Mouse (Mus musculus) Muller cell, postnatal 12 days (primary cell): ENCODE data around the gene Birc6.

Experiments used
- DNase-seq: peaks from one replicate; pipeline ENCODE4 v3.0.0-alpha.2; 2015; ENCODE audit errors: inconsistent ontology term

Gene Birc6

DNA sequence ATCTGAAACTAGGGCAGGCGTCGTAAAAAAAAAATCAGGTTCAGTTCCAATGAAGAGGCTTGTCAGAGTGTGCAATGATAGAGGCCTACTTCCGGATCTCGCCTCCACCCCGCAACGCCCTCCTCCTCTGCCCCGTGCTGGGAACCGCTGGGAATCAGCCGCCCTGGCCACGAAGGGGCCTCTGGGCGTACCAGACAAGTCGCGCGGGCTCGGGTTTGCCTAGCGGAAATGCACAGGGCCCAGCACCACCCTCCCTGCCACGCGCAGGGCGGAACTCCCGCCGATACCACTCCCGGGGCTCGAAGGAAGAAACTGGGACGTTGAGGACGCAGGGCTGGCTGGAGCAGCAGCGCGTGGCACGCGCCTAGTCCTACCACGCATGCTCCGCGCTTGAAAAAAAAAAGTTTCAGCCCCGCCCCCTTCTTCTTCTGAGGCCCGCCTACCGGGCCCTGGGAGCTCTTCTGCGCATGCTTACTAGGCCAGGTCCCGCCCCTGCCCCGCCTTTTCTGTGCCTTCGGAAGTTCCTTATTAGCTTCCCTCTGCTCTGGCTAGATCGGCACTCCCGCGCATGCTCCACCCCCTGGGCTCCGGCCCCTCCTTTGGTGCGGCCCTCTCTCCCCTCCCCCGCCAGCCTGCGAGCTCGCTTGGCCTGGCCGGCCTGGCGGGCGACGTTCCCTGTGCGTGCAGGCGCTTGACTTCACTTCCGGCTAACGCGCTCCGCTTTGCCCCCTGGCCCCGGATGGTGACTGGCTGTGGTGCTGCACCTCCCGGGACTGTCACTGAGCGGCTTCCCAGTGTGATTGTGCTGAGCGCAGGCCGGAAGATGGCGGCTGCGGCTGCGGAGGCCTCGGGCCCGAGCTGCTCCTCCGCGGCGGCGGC is at the start of gene Birc6:
Gene Birc6, plus strand, starts transcription at position 567 of the 879 bp plus-strand sequence.
- peak; percentile 100 for DNase-seq

GRCm38 (mm10) chr17:74480361-74481069 is 47.6 kb upstream of the Birc6 start:
- DNase-seq: peak; percentile 2

GRCm38 (mm10) chr17:74489024-74489900 is 38.8 kb upstream of the Birc6 start, which contains the start of gene Yipf4:
Gene Yipf4 (plus strand): TSS chr17:74489493.
- peak; percentile 96 for DNase-seq

DNA sequence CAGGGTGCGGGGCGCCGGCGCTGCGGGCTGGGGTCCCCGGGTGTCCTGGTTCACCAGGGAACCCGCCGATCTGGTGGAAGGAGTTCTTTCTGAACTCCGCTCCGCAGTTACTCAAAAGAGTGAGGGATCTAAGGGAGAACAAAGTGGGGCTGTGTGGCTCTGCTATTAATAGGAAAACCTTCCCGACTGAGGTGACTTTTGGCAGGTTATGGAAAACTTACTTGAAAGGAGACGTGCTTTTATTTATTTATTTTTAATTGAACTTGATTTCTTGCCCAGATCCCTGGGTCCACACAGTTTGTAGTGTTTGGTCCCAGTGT is 38.2 kb upstream of the Birc6 start:
- no peak for DNase-seq

DNA sequence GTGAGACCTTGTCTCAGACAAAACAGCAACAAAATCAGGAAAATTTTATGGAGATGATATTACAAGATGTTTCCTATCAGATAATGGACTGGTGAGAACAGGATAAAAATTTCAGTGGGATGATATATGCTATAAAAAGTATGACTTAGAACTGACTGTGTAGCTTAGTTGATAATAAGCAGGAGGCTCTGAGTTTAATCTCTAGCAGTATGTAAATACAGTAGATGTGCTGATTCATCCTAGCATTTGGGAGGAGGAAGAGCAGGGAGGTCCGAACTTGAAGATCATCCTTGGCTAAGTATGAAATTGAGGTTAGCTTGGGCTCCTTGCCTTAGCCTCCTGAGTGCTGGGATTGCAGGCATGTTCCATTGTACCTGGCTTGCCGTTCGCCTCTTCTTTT is 36.5 kb upstream of the Birc6 start:
- DNase-seq: no peak

- no peak for DNase-seq
These were observed 27.9 kb upstream of the Birc6 start for GRCm38 (mm10) chr17:74500204-74500603.

DNA sequence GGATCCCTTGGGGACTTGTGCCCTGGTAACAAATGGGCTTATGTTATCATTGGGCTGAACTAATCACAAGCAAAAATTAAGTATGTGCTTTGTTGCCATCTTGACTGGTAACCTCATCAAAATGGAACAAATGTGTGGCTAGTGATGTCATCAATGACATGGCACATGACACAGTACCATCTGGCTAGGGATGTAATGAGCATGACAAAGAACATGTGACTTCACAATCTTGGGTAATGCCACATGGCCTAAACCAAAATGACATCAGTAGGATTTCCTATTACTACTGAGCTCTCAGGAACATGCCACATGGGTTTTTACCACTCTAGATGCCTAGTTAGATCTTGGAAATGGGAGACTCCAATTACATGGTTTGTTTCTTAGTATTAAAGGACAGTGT is 27.0 kb upstream of the Birc6 start:
- DNase-seq: no peak

- no peak for DNase-seq
These were observed 20.2 kb upstream of the Birc6 start for GRCm38 (mm10) chr17:74507934-74508333.

GRCm38 (mm10) chr17:74508600-74508999 is 19.5 kb upstream of the Birc6 start:
- no peak for DNase-seq

- DNase-seq: no peak
These were observed 15.8 kb upstream of the Birc6 start for GRCm38 (mm10) chr17:74512308-74512707.

- no peak for DNase-seq
These were observed 5.0 kb upstream of the Birc6 start for GRCm38 (mm10) chr17:74522797-74523723.

DNA sequence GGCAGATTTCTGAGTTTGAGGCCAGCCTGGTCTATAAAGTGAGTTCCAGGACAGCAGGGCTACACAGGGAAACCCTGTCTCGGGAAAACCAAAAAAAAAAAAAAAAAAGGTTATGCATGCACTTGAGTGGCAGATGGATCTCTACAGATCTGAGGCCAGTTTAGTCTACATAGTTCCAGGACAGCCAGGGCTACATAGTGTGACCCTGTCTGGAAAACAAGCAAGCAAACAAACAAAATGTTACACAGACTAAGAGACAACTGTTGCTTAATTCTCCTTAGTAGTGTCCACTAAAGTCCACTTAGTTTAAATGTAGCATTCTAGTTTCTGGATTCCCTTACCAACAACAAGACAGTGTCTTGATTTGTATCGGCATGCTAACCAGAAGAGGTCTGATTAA is 2.0 kb upstream of the Birc6 start:
- no peak for DNase-seq

- peak; percentile 27 for DNase-seq
These were observed 1.1 kb upstream of the Birc6 start for GRCm38 (mm10) chr17:74526806-74527653.

DNA sequence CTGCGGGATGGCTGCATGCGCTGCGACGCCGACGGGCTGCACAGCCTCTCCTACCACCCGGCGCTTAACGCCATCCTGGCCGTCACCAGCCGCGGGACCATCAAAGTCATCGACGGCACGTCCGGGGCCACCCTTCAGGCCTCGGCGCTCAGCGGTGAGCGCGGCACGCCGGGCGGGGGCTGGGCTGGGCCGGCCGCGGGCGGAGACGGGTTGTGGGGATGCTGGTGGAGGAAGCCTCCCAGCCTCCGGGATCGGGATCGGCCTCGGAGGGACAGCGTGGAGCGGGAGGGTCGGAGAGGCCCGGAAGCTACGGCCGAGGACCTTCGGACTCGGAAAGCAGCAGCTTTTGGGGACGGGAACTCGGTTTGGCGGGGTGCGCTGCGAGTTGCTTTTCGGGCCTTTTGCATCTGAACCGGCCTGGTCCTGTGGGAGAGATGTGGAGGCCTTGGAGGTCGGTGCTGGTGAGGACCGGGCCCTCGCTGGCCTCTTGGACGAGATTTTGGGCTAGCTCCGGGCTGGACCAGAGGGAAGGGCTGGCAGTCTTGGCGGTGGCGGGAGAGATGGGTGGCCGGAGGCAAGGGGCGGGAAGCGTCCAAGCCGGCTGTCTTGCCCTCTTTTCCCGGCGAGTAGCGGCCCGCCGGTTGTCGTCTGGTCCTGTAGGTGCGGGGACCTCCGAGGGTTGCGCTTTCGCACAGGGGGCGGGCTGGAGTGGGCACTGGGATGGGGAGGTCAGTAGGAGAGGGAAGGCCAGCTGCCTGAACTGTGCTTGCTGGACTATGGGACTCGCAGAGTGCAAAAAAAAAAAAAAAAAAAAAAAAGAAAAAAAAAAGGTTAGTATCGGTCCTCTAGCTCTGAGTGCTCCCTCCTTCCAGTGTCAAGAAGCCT is 795 bp downstream of the Birc6 start:
- DNase-seq: no peak

- no peak for DNase-seq
These were observed 1.4 kb downstream of the Birc6 start for GRCm38 (mm10) chr17:74529533-74529824.

- DNase-seq: no peak
These were observed 6.9 kb downstream of the Birc6 start for GRCm38 (mm10) chr17:74534971-74535370.

DNA sequence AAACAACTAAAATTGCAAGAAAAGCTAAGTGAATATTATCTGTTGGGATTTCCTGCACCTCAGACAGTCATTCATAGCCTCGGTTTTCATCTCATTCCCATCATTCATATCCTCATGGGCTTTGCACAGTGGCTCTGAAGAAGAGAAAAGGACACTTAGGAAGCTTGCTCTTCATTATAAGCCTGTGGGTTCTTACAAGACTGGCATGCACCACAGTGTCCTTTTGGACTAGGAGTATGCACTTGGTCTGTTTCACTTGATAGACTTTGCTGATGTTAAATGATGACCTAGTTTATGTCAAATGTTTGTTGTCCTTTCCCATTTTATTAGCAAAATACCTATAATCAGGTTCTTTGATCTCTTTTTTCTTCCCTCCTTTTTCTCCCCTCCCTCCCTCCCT is 9.4 kb downstream of the Birc6 start:
- DNase-seq: no peak

DNA sequence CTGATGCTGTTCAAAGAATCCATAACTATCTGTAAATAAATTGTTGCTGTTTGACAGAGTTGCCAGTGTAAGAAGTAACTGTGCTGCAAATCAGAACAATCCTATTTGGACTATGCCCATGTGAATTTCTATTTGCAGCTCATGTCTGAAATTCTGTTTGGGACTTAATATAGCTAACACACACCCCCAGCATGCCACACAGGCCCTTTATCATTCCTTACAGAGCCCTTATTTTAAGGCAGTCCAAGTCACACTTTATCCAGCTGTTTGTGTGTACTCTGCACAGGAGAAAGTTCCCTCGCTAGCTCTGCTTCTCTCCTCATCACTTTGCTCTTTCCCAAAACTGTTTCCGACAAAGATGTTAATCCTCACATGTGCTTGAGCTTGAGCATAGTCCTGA is 15.5 kb downstream of the Birc6 start:
- no peak for DNase-seq

- no peak for DNase-seq
These were observed 26.0 kb downstream of the Birc6 start for GRCm38 (mm10) chr17:74554118-74554517.
